Mouse (Mus musculus): ENCODE measurements around the gene Ccdc122. TPM values are rescaled to one million over a fixed set of nuclear protein-coding genes. Genes with fewer than 3 reads are reported as not detected.

Ccdc122 gene
- polyA plus RNA-seq, 1 experiment, result 14.9 TPM

DNA sequence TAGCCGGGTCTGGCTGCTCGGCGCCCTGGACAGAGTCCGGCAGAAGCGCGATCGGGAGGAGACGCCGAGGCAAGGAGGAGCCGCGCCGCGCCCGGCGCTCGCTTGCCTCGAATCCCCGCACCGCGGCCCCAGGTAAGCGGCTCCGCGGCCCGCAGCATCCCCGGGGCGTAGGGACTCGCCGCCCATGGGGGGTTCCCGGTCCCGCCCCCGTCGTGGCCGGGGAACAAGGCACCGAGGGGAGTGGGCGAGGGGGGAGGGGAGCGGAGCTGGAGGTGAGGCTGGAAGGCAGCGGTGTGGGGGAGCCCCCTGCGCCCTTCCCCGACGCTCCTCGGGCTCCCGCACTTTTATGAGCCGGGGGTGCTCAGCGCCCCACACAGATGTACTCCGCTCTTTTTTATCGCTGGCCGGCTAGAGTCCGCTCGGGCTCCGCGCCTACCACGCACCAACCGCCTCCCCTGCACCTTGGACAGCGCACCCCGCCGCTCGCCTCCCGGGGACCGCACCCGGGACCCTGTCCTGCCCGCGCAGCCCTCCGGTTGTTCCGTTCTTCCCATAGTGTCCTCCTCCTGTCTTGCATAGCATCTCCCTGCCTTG, 120.4 kb downstream of the Ccdc122 start:
- H3K4me3 ChIP-seq (ENCODE audit: insufficient read depth, low read length), result peak overlapping the region; percentile 60
- TF ChIP-seq POLR2A (IDR thresholded peaks at IDR 0.05; ENCODE audit: low read depth, low read length) (no peak), CTCF (IDR thresholded peaks at IDR 0.05; ENCODE audit: borderline replicate concordance, insufficient read depth, low read length) (no peak)
- H3K27ac ChIP-seq (ENCODE audit: insufficient read depth, low read length), result no peak overlapping the region
- no peaks in the 10 kb centered on the region for H3K4me1 ChIP-seq (ENCODE audit: control insufficient read depth, insufficient read depth, low read length)

DNA sequence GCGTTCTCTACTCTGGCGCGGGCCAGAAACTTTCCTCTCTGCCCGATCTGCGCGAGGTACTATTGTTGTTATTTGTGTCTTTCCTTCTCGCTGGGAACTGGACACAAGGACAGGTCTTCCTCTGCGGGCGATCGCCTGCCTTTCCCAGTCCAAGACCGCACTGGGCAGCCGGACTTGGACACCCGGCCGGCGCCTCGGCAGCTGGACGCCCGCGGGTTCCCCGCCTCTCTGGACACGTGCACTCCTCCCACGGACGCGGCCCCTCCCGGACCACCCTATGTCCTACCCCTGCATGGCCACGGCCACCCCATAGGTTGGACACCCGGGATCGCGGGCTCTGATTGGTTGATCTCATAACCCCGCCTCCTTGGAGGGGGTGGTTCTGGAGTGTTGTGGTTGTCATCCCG, 120.9 kb downstream of the Ccdc122 start:
- H3K27ac ChIP-seq (ENCODE audit: insufficient read depth, low read length), result no peak overlapping the region
- H3K4me3 ChIP-seq (ENCODE audit: insufficient read depth, low read length), result peak overlapping the region; percentile 60
- TF ChIP-seq CTCF (IDR thresholded peaks at IDR 0.05; ENCODE audit: borderline replicate concordance, insufficient read depth, low read length), result no peak
- no peak for TF ChIP-seq POLR2A (IDR thresholded peaks at IDR 0.05; ENCODE audit: low read depth, low read length)
- no peaks in the 10 kb centered on the region for H3K4me1 ChIP-seq (ENCODE audit: control insufficient read depth, insufficient read depth, low read length)

DNA sequence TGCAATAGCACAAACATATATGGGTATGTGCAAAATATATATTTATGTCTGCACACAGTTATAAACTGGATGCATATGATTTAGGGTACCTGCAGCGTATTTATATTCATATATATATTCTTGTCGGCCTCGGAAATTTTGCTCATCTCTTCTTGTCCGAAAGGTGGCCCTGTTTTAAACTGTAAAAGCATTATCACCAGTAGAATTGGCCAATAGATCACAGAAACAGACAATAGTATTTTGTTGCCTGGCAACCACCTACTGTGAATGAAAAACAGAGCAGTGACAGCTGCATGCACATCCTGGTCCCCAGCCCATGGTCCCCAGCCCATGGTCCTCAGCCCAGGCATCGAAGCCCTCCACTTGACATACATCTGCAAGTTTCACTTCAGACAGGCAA, 122.8 kb downstream of the Ccdc122 start:
- TF ChIP-seq POLR2A (IDR thresholded peaks at IDR 0.05; ENCODE audit: low read depth, low read length) (no peak), CTCF (IDR thresholded peaks at IDR 0.05; ENCODE audit: borderline replicate concordance, insufficient read depth, low read length) (no peak)
- H3K27ac ChIP-seq (ENCODE audit: insufficient read depth, low read length), result no peak overlapping the region
- no peak overlapping the region for H3K4me3 ChIP-seq (ENCODE audit: insufficient read depth, low read length)
- no peaks in the 10 kb centered on the region for H3K4me1 ChIP-seq (ENCODE audit: control insufficient read depth, insufficient read depth, low read length)

Other genes starting within 250 kb of the Ccdc122 start
- gene Lacc1, start 132 bp downstream of the Ccdc122 start, polyA plus RNA-seq (2011; ENCODE audit: insufficient read length, low read depth, missing spikeins), result 17.1 and 19.8 TPM in 2 replicates
- gene Enox1, start 120.0 kb downstream of the Ccdc122 start, polyA plus RNA-seq (2011; ENCODE audit: insufficient read length, low read depth, missing spikeins), result 3.0 and 7.0 TPM in 2 replicates